Mouse (Mus musculus) heart, embryonic 16.5 days (tissue): ENCODE results near the gene Map3k15. TPM values are rescaled to one million over a fixed set of nuclear protein-coding genes. Genes with fewer than 3 reads are reported as not detected.

Experiments
- ATAC-seq: fragments of 200-750 bp; cut with Nextera tagmentation; replicated peaks from 2 replicates; pipeline ENCODE4 v1.8.0; 2017; ENCODE audit warnings: moderate number of reproducible peaks; ENCODE audit not compliant: insufficient read depth, low FRiP score; ENCODE audit errors: extremely low read depth
- H3K27ac ChIP-seq: fragments of 300-500 bp; sonication (generic); 2 replicates; pipeline ENCODE4 v1.5.1; 2014; ENCODE audit warnings: mild to moderate bottlenecking, low read length, control low read depth, moderate library complexity
- H3K27me3 ChIP-seq: fragments of 300-500 bp; sonication (generic); 2 replicates; pipeline ENCODE4 v1.6.1; 2014; ENCODE audit warnings: low read length, mixed read lengths; ENCODE audit not compliant: control insufficient read depth, insufficient read depth
- H3K36me3 ChIP-seq: fragments of 300-500 bp; sonication (generic); 2 replicates; pipeline ENCODE4 v1.6.1; 2014; ENCODE audit not compliant: control insufficient read depth, insufficient read depth
- H3K4me1 ChIP-seq: fragments of 300-500 bp; sonication (generic); 2 replicates; pipeline ENCODE4 v1.6.1; 2014; ENCODE audit warnings: low read length, mixed read lengths; ENCODE audit not compliant: control insufficient read depth, insufficient read depth
- H3K4me2 ChIP-seq: fragments of 300-500 bp; sonication (generic); 2 replicates; pipeline ENCODE4 v1.6.1; 2014; ENCODE audit warnings: low read depth, mild to moderate bottlenecking, control low read depth, low read length
- H3K4me3 ChIP-seq: fragments of 300-500 bp; sonication (generic); 2 replicates; pipeline ENCODE4 v1.5.1; 2014; ENCODE audit warnings: mild to moderate bottlenecking, control low read depth, low read length
- H3K9ac ChIP-seq: fragments of 300-500 bp; sonication (generic); 2 replicates; pipeline ENCODE4 v1.6.1; 2014; ENCODE audit warnings: low read length, control low read depth
- H3K9me3 ChIP-seq: fragments of 300-500 bp; sonication (generic); replicated peaks from 2 replicates; pipeline ENCODE4 v1.6.1; 2016; ENCODE audit warnings: low read length; ENCODE audit not compliant: control insufficient read depth
- WGBS: fragments of 180-500 bp; shearing (Covaris S2); extraction: QIAGEN DNeasy Blood & Tissue Kit; methylation state at CpG from one replicate; pipeline ENCODE4 v1.1.7; 2014; 5-methylcytosine and 5-hydroxymethylcytosine counted together
- polyA plus RNA-seq: library from polyadenylated mRNA; unstranded; fragments of >200 nt; fragmentation: Nextera tagmentation; extraction: Ambion mirVana; gene quantifications from 2 replicates; pipeline ENCODE4 v1.2.1, GENCODE M21; 2015

Gene Map3k15
- polyA plus RNA-seq, 1 experiment from 2014 or later: 0.26 TPM

DNA sequence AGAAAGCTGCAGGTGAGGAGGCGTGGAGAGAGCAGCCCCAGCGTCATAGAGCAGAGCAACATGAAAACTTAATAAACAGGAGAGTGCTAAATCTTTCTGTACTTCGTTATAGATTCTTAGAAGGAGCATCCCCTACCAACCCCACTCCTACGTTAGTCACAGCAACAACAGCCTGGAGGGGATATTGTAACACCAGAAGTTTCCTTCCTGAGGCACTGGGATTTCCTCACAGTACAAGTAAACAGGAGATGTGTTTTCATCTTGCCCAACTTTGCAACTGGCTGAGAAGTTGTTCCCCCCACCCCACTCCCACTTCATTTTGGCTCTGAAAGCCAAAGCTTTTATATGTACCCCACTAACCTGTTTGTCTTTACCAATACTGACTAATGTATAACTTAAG, 119.6 kb downstream of the Map3k15 start:
- H3K4me1 ChIP-seq: no peaks in the 10 kb centered on the region
- no peak overlapping the region for H3K9ac ChIP-seq
- no peaks in the 10 kb centered on the region for H3K9me3 ChIP-seq
- ATAC-seq: no peak
- H3K36me3 ChIP-seq: no peaks in the 10 kb centered on the region
- 49% methylated on average over 4 of the region's 4 CpGs for WGBS
- no peak overlapping the region for H3K27ac ChIP-seq
- no peaks in the 10 kb centered on the region for H3K27me3 ChIP-seq
- H3K4me2 ChIP-seq: no peak overlapping the region
- no peak overlapping the region for H3K4me3 ChIP-seq

DNA sequence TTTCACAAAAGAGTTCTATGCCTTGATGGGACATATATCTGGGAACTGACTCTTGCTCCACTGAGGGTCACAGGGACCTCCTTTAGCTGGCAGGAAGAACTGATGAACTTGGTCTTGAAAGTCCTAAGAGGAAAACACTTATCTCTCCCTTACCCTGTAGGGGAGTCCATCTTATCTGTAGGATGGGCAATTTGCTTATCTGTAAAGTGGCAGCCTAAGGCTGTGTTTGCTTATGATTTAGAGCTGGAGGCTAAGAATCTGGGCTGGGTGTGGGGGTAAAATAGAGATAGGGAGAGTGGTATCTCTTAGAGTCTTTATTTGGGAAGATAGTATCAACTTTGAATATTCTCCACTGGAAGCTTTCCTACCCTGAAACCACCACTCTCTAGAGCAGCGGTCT, 125.5 kb downstream of the Map3k15 start:
- no peak overlapping the region for H3K9ac ChIP-seq
- no peaks in the 10 kb centered on the region for H3K9me3 ChIP-seq
- H3K36me3 ChIP-seq: 0 out of 2 replicates have a peak, but pooled peaks cover 4% of the 10 kb centered on the region
- no peak for ATAC-seq
- H3K27ac ChIP-seq: no peak overlapping the region
- H3K27me3 ChIP-seq: no peaks in the 10 kb centered on the region
- H3K4me3 ChIP-seq: no peak overlapping the region
- H3K4me1 ChIP-seq: no peaks in the 10 kb centered on the region
- 68% methylated on average over 1 of the region's 1 CpGs for WGBS
- no peak overlapping the region for H3K4me2 ChIP-seq

DNA sequence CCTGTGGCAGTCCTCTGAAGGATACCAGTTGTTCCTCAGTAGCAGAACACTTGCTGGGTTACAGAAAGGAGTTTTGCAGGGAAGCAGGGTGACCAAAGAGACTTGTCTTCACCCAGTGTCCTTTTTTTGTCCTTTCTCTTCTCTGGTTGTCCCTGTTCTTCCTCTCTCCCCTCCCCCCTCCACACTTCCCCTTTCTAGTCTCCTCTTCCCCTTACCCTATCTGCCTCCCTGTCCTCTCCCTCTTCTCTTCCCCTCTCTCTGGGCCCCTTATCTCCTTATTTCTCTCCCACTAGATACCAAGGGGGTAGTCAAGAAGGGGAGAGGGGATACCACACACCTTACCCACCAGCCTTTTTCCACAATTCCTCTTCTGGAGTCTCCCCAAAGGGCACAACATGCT, 127.8 kb downstream of the Map3k15 start:
- Histone ChIP-seq H3K4me3 (no peak overlapping the region), H3K9ac (no peak overlapping the region), H3K36me3 (peaks cover 4% of the 10 kb centered on the region; the same call in 1 of the 2 replicates), H3K4me1 (no peaks in the 10 kb centered on the region), H3K27me3 (no peaks in the 10 kb centered on the region), H3K4me2 (no peak overlapping the region), H3K27ac (no peak overlapping the region), H3K9me3 (no peaks in the 10 kb centered on the region)
- no peak for ATAC-seq

DNA sequence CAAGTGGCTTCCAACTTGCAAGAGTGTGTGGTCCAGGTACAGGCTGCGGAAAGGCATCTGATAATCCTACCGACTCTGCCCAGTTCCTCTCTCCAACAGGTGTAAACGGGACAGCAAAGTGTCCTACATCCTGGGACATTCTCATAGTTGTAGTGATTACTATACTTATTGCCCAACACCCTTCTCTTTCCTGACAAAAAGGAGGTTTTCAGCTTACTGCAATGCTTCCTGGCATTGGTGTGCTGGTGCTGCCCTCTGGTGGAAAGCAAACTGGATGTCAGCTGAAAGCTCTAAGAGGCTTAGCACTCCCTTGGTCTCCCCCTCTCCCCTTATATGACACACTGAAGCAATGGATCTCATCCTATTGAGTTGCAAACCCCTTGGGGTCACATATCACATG, 128.4 kb downstream of the Map3k15 start:
- no peaks in the 10 kb centered on the region for H3K9me3 ChIP-seq
- WGBS: 76% methylated on average over 3 of the region's 3 CpGs
- no peak overlapping the region for H3K4me2 ChIP-seq
- no peak overlapping the region for H3K9ac ChIP-seq
- H3K27me3 ChIP-seq: no peaks in the 10 kb centered on the region
- no peak overlapping the region for H3K4me3 ChIP-seq
- no peaks in the 10 kb centered on the region for H3K4me1 ChIP-seq
- H3K27ac ChIP-seq: no peak overlapping the region
- peak; percentile 23; the same call in 1 of the 2 replicates for ATAC-seq
- peaks cover 8% of the 10 kb centered on the region; the same call in 1 of the 2 replicates for H3K36me3 ChIP-seq

DNA sequence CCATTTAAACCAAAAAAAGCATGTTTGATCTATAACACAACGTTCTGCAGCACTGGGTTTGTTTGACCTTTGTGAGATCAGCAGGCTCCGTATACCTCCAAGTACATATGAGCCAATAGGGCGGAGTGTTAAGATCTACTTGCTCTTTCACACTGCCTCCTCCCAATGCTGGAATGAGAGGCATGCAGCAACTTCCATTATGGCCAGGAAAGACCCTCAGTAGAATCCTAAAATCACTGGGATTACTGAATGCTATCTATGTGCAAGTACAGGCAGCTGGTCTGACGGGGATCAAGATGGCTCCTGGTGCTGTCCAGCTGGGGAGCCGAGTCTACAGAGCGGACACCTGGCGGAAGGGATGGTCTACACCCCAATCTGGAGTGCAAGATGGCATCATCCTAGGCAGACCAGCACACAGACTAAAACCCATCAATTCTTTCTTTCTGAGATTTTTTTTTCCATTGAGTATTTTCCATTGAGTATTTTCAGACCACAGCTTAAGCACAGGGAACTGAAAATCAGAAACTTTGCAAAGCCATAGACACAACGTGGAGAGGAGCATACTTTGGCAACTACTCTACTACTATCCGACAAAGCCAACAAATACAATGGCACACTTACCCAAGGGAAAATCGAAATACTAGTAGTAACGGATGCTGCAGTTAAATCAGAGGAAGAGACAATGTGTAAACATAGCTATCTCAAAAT, 146.1 kb downstream of the Map3k15 start:
- Histone ChIP-seq H3K9me3 (no peaks in the 10 kb centered on the region), H3K9ac (no peak overlapping the region), H3K27me3 (no peaks in the 10 kb centered on the region), H3K27ac (no peak overlapping the region), H3K4me2 (peak overlapping the region; percentile 35), H3K36me3 (peaks cover 15% of the 10 kb centered on the region), H3K4me3 (no peak overlapping the region; the same call in 1 of the 2 replicates), H3K4me1 (peaks cover 10% of the 10 kb centered on the region)
- 58% methylated on average over 11 of the region's 11 CpGs for WGBS
- no peak for ATAC-seq

DNA sequence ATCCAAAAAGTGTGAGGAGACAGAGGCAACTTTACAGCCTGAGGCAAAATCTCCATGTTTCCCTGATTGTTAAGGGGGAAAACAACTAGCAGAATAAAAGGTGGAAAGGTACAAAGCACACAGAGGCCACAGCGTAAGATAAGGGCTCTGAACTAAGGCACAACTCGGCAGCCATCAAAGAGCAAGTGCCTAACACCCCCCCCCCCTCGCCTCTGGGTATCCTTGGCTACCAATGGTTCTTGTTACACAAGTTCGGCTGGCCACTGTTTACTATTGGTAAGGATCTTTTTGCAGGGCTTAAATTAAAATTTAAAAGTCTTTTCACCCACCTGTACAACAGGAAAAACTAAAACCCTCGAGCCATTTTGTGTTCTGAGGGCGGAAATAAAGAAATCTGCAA, 147.5 kb downstream of the Map3k15 start:
- no peaks in the 10 kb centered on the region for H3K27me3 ChIP-seq
- no peak overlapping the region for H3K27ac ChIP-seq
- H3K9me3 ChIP-seq: no peaks in the 10 kb centered on the region
- ATAC-seq: no peak
- H3K4me2 ChIP-seq: peak overlapping the region; percentile 67
- no peak overlapping the region for H3K9ac ChIP-seq
- H3K4me3 ChIP-seq: peak overlapping the region; percentile 71
- WGBS: 31% methylated on average over 6 of the region's 6 CpGs
- peaks cover 7% of the 10 kb centered on the region; the same call in 1 of the 2 replicates for H3K36me3 ChIP-seq
- peaks cover 10% of the 10 kb centered on the region for H3K4me1 ChIP-seq

DNA sequence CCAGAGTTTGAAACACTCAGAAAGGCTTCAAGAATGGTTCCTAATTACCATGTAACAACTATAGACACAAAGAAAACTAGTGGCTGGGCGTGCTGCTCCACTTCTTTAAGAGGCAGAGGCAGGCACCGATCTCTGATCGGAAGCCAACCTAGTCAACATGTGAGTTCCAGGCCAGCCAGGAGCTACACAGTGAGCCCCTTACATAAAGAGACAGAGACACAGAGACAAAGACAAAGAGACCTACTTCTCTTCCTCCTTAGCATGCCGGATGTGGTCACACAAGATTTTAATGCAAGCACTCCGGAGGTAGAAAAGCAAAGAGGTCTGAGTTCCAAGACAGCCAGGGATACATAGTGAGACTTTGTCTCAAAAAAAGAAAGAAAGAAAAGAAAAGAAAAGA, 147.9 kb downstream of the Map3k15 start:
- H3K36me3 ChIP-seq: peaks cover 5% of the 10 kb centered on the region; the same call in 1 of the 2 replicates
- peaks cover 10% of the 10 kb centered on the region for H3K4me1 ChIP-seq
- no peaks in the 10 kb centered on the region for H3K27me3 ChIP-seq
- no peak overlapping the region for H3K27ac ChIP-seq
- H3K9ac ChIP-seq: peak overlapping the region; percentile 36; the same call in 1 of the 2 replicates
- peak overlapping the region; percentile 71 for H3K4me3 ChIP-seq
- H3K9me3 ChIP-seq: no peaks in the 10 kb centered on the region
- ATAC-seq: no peak
- H3K4me2 ChIP-seq: peak overlapping the region; percentile 67
- WGBS: 20% methylated on average over 5 of the region's 5 CpGs

DNA sequence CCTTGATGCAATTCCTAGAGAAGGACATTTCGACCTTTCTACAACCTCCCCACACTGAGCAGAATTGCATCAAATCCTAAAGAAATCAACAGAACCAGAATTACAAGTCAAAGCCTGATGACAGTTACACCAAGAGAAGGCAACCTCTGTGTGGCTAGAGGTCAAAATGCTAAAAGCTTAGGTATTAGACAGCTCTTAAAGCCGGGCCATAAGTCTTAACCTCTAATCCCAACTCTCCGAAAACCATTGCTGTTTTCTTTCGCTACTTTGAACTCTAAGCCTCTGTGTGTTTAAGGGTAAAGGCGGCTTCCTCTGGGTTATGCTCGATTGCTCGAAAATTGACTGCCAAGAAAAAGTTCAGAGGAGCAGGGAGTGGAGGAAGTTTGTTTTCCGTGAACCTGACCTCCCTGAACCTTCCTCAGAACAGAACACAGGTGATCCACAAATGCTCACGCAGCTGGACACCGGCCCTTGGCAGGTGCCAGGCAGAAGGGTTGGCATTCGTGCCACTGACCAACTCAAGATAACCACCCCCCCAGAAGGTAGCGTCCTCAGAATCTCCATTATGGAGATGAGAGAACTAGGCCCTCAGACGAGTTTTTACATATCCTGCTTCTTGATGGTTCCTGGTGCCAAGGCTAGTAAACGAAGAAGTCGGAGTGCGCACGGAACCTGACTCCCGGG, 149.1 kb downstream of the Map3k15 start:
- Histone ChIP-seq H3K36me3 (no peaks in the 10 kb centered on the region), H3K9ac (peak overlapping the region; percentile 86), H3K27me3 (no peaks in the 10 kb centered on the region), H3K27ac (peak overlapping the region; percentile 97), H3K9me3 (no peaks in the 10 kb centered on the region), H3K4me2 (peak overlapping the region; percentile 67), H3K4me3 (peak overlapping the region; percentile 71), H3K4me1 (peaks cover 10% of the 10 kb centered on the region)
- WGBS: 12% methylated on average over 18 of the region's 18 CpGs
- ATAC-seq: no peak
